Mouse (Mus musculus) thymus, adult 2 months (tissue): ENCODE measurements around the gene Cog3. TPM values are rescaled to one million over a fixed set of nuclear protein-coding genes. Genes with fewer than 3 reads are reported as not detected.
A peak's percentile ranks its signal among the peaks of the same experiment; 100 is the strongest.
"Not testable (repeated sequence)": the region's sequence is repeated elsewhere in the genome, so short reads cannot be mapped to it uniquely, and the experiment has no call there.

Experiments
- DNase-seq: peaks from one replicate; pipeline ENCODE4 v3.0.0; 2021
- H3K27ac ChIP-seq: fragments of 200-500 bp; 2 replicates; pipeline ENCODE4 v1.5.1; 2012; ENCODE audit warnings: low read length, control low read depth; ENCODE audit not compliant: control insufficient read depth, insufficient read depth
- H3K27me3 ChIP-seq: fragments of 200-500 bp; 2 replicates; pipeline ENCODE4 v1.6.1; 2012; ENCODE audit warnings: mild to moderate bottlenecking, low read length, moderate library complexity, mixed read lengths; ENCODE audit not compliant: control insufficient read depth, insufficient read depth
- H3K36me3 ChIP-seq: fragments of 200-500 bp; 2 replicates; pipeline ENCODE4 v1.6.1; 2012; ENCODE audit warnings: mild to moderate bottlenecking, low read length, moderate library complexity; ENCODE audit not compliant: control insufficient read depth, insufficient read depth
- H3K4me1 ChIP-seq: fragments of 200-500 bp; replicated peaks from 2 replicates; pipeline ENCODE4 v1.6.1; 2012; ENCODE audit warnings: low read length; ENCODE audit not compliant: control insufficient read depth, insufficient read depth
- H3K4me3 ChIP-seq: fragments of 200-500 bp; 2 replicates; pipeline ENCODE4 v1.5.1; 2012; ENCODE audit warnings: mild to moderate bottlenecking, low read length, control low read depth, moderate library complexity; ENCODE audit not compliant: control insufficient read depth, insufficient read depth
- CTCF ChIP-seq: fragments of 200-500 bp; IDR thresholded peaks from 2 replicates; pipeline ENCODE4 v1.5.1; 2012; ENCODE audit warnings: mild to moderate bottlenecking, control low read depth, low read length, moderate library complexity, borderline replicate concordance; ENCODE audit not compliant: control insufficient read depth, poor library complexity, insufficient read depth; ENCODE audit errors: extremely low read depth
- POLR2A ChIP-seq: fragments of 200-500 bp; IDR thresholded peaks from 2 replicates; pipeline ENCODE4 v1.6.1; 2012; ENCODE audit warnings: mild to moderate bottlenecking, low read length, control low read depth, moderate library complexity; ENCODE audit not compliant: control insufficient read depth, poor library complexity, insufficient read depth; ENCODE audit errors: extremely low read depth
- WGBS: fragments of 180-500 bp; shearing (Covaris S2); methylation state at CpG from one replicate; pipeline ENCODE4 v1.1.7; 2018; 5-methylcytosine and 5-hydroxymethylcytosine counted together
- polyA plus RNA-seq: library from polyadenylated mRNA; depleted of rRNA; stranded (reverse); fragments of >200 nt; gene quantifications from 2 replicates; pipeline ENCODE4 v1.2.3, GENCODE M21; 2012

The Cog3 gene
- polyA plus RNA-seq, 1 experiment: 16.2 TPM

DNA sequence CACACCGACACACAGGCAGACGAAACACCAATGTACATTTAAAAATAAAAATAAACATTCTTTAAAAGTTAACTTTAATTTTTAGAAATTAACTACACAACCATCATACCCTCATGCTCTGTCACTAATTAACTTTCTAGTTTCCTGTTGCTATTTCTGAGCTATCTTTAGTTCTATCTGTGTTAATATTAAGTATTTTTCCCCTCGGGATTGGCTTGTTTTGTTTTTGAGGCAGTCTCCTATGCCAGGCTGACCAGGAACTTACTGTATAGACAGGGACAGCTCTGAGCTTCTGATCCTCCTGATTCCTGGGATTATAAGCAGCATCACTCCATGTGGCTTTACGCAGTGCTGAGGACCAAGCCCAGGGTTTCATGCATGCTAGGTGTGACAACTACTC, 25.6 kb upstream of the Cog3 start:
- H3K27me3 ChIP-seq: no peaks in the 10 kb centered on the region
- WGBS: 97% methylated on average over 4 of the region's 4 CpGs
- no peak for DNase-seq

DNA sequence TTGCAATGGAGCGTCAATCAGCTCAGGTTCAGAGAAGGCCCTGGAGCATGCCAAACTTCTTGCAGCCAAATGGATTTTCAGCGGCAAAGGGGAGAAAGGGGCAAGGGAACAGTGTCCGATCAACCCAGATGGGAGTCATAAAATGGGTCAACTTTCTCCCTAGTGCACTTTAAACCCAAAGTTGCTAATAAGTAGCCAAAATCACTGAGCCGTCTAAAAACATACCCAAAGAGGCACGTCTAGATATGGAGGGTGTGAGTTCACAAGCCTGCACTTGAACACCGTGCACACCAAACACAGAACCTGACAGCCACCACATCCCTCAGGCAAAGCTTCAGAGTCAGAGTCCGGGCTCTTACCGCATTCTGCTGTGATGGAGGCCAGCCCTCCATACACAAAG, 22.3 kb upstream of the Cog3 start:
- Histone ChIP-seq H3K27me3 (no peaks in the 10 kb centered on the region), H3K27ac (no peak overlapping the region), H3K4me1 (no peaks in the 10 kb centered on the region), H3K4me3 (no peak overlapping the region), H3K36me3 (peaks cover 3% of the 10 kb centered on the region)
- 98% methylated on average over 8 of the region's 8 CpGs for WGBS
- no peak for TF ChIP-seq POLR2A
- TF ChIP-seq CTCF: no peak
- DNase-seq: no peak

More for the DNA sequence above, 25.6 kb upstream of the Cog3 start:
- H3K36me3 ChIP-seq: peaks cover 3% of the 10 kb centered on the region
- TF ChIP-seq POLR2A (no peak), CTCF (no peak)
- H3K4me1 ChIP-seq: no peaks in the 10 kb centered on the region
- H3K27ac ChIP-seq: no peak overlapping the region
- H3K4me3 ChIP-seq: no peak overlapping the region

DNA sequence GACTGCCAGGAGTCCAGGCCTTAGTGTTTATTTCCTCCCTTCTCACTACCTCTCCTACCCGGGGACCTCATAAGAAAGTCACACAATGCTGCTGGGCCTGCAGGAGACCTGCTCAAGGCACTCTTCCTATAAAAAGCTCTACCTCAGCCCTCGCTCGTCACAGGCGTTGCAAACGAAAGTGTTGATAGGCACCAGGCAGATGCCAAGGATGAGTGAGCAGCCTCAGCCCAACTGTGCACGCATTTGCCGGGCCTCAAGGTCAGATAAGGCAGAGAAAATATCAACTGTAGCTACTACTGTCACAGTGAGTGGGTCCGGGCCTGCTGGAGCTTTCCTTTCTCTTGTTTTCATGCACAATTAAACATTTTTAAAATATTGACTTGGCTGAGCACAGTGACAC, 19.1 kb upstream of the Cog3 start:
- no peak for DNase-seq

DNA sequence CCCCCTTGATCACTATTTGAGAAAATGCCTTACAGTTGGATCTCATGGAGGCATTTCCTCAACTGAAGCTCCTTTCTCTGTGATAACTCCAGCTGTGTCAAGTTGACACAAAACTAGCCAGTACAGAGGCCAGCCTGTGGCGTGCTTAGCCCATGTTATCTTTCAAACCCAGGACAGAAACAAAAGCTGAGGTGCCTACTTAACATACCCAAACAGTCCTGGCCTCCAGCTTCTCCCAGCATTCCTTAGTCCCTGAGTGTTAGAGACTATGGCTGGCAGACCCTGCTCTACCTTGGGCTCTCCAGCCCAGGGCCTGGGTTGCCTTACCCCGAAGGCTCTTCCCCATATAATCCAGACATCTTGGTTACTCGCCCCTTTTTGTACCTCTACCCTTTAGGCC, 18.1 kb upstream of the Cog3 start:
- not testable (repeated sequence) for H3K4me3 ChIP-seq, DNase-seq, H3K27me3 ChIP-seq, H3K27ac ChIP-seq, H3K36me3 ChIP-seq, H3K4me1 ChIP-seq
- WGBS: 95% methylated on average over 3 of the region's 3 CpGs

More for the DNA sequence above, 19.1 kb upstream of the Cog3 start:
- TF ChIP-seq CTCF (no peak), POLR2A (no peak)
- Histone ChIP-seq H3K36me3 (no peaks in the 10 kb centered on the region; the same call in 1 of the 2 replicates), H3K4me1 (peaks cover 9% of the 10 kb centered on the region), H3K4me3 (no peak overlapping the region), H3K27me3 (no peaks in the 10 kb centered on the region), H3K27ac (no peak overlapping the region)
- 96% methylated on average over 8 of the region's 8 CpGs for WGBS

DNA sequence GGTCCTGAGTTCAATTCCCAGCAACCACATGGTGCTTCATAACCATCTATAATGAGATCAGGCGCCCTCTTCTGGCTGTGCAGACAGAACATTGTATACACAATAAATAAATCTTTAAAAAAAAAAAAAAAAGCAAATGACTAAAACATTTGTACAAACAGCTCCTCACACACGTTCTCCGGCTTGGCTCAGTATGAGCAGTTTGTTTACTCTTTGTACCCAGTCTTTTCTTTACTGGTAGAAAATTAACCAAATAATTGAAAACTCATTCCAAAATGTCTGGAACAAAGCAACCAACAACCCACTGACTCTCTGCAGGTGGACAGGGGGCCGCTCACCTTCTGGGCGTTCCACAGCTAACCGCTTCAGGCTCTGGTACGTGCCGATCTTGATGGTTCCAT, 16.8 kb upstream of the Cog3 start:
- WGBS: 94% methylated on average over 8 of the region's 8 CpGs
- H3K4me1 ChIP-seq: peaks cover 9% of the 10 kb centered on the region
- no peaks in the 10 kb centered on the region for H3K27me3 ChIP-seq
- peak; percentile 12 for DNase-seq
- H3K36me3 ChIP-seq: peaks cover 4% of the 10 kb centered on the region
- TF ChIP-seq CTCF (no peak), POLR2A (no peak)
- H3K4me3 ChIP-seq: no peak overlapping the region
- H3K27ac ChIP-seq: no peak overlapping the region

DNA sequence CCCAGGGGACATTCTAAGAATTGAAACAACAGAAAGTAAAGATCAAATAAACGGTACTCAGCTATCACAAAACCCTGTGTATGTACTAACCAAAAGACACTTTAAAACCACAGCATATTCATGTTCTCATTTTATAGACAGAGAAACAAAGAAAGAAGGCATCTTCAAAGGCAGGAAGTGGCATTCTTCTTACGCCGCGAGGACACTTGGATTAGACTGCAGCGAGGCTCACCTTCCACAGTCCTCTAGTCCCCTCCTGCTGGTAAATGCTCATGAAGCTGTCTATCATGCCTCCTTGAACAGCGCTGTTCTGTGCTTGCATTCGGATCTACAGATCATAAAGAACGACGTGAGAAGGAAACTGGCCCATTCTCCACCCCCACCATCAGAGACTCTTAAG, 15.0 kb upstream of the Cog3 start:
- no peak overlapping the region for H3K27ac ChIP-seq
- H3K36me3 ChIP-seq: peaks cover 8% of the 10 kb centered on the region
- H3K27me3 ChIP-seq: no peaks in the 10 kb centered on the region
- TF ChIP-seq CTCF: no peak
- TF ChIP-seq POLR2A: no peak
- peaks cover 9% of the 10 kb centered on the region for H3K4me1 ChIP-seq
- no peak overlapping the region for H3K4me3 ChIP-seq
- WGBS: 8% methylated on average over 9 of the region's 9 CpGs
- DNase-seq: peak; percentile 46

DNA sequence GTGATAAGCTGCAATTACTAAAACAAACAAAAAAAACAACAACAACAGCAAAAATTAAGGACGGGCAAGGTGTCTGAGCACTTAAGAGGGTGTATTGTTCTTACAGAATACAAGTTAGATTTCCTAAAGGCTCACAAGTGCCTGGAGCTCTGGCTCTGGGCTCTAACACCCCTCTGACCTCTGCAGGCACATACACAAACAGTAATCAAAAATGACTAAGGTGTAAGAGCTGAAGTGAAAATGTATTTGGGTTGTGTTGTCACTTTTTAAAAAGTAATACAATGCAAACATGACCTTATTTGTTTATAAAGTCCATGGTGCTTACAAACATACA, 13.9 kb upstream of the Cog3 start:
- H3K36me3 ChIP-seq: peaks cover 8% of the 10 kb centered on the region
- no peak overlapping the region for H3K4me3 ChIP-seq
- H3K27me3 ChIP-seq: no peaks in the 10 kb centered on the region
- TF ChIP-seq CTCF (no peak), POLR2A (no peak)
- peaks cover 9% of the 10 kb centered on the region for H3K4me1 ChIP-seq
- H3K27ac ChIP-seq: no peak overlapping the region
- no peak for DNase-seq
- 51% methylated on average over 1 of the region's 1 CpGs for WGBS
